Mouse (Mus musculus) hindbrain, embryonic 16.5 days (tissue): ENCODE measurements around the gene Sdsl. TPM values are rescaled to one million over a fixed set of nuclear protein-coding genes. Genes with fewer than 3 reads are reported as not detected.

Experiments
- ATAC-seq: fragments of 200-750 bp; cut with Nextera tagmentation; 2 replicates; pipeline ENCODE4 v1.8.0; 2017; ENCODE audit warnings: moderate TSS enrichment, moderate library complexity
- H3K27ac ChIP-seq: fragments of 300-500 bp; sonication (generic); 2 replicates; pipeline ENCODE4 v1.5.1; 2014; ENCODE audit warnings: low read depth, mild to moderate bottlenecking, control low read depth, low read length, moderate library complexity
- H3K27me3 ChIP-seq: fragments of 300-500 bp; sonication (generic); replicated peaks from 2 replicates; pipeline ENCODE4 v1.6.1; 2014; ENCODE audit warnings: low read length; ENCODE audit not compliant: control insufficient read depth, insufficient read depth
- H3K36me3 ChIP-seq: fragments of 300-500 bp; sonication (generic); 2 replicates; pipeline ENCODE4 v1.6.1; 2014; ENCODE audit warnings: mild to moderate bottlenecking, low read length, moderate library complexity, mixed read lengths; ENCODE audit not compliant: control insufficient read depth, insufficient read depth
- H3K4me1 ChIP-seq: fragments of 300-500 bp; sonication (generic); 2 replicates; pipeline ENCODE4 v1.6.1; 2014; ENCODE audit warnings: low read depth, low read length; ENCODE audit not compliant: control insufficient read depth, insufficient read depth
- H3K4me2 ChIP-seq: fragments of 300-500 bp; sonication (generic); 2 replicates; pipeline ENCODE4 v1.6.1; 2014; ENCODE audit warnings: mild to moderate bottlenecking, low read length, control low read depth, moderate library complexity
- H3K4me3 ChIP-seq: fragments of 300-500 bp; sonication (generic); 2 replicates; pipeline ENCODE4 v1.5.1; 2014; ENCODE audit warnings: mild to moderate bottlenecking, low read length, control low read depth, moderate library complexity
- H3K9ac ChIP-seq: fragments of 300-500 bp; sonication (generic); 2 replicates; pipeline ENCODE4 v1.6.1; 2014; ENCODE audit warnings: low read depth, mild to moderate bottlenecking, control low read depth, low read length, moderate library complexity
- H3K9me3 ChIP-seq: fragments of 300-500 bp; sonication (generic); 2 replicates; pipeline ENCODE4 v1.6.1; 2014; ENCODE audit warnings: mild to moderate bottlenecking, low read length, moderate library complexity; ENCODE audit not compliant: control insufficient read depth
- WGBS: fragments of 180-500 bp; shearing (Covaris S2); extraction: QIAGEN DNeasy Blood & Tissue Kit; methylation state at CpG from one replicate; pipeline ENCODE4 v1.1.7; 2014; 5-methylcytosine and 5-hydroxymethylcytosine counted together
- polyA plus RNA-seq: library from polyadenylated mRNA; unstranded; fragments of >200 nt; fragmentation: Nextera tagmentation; extraction: Ambion mirVana; gene quantifications from 2 replicates; pipeline ENCODE4 v1.2.1, GENCODE M21; 2015

The Sdsl gene
- polyA plus RNA-seq, 1 experiment from 2014 or later: 9.4 TPM

DNA sequence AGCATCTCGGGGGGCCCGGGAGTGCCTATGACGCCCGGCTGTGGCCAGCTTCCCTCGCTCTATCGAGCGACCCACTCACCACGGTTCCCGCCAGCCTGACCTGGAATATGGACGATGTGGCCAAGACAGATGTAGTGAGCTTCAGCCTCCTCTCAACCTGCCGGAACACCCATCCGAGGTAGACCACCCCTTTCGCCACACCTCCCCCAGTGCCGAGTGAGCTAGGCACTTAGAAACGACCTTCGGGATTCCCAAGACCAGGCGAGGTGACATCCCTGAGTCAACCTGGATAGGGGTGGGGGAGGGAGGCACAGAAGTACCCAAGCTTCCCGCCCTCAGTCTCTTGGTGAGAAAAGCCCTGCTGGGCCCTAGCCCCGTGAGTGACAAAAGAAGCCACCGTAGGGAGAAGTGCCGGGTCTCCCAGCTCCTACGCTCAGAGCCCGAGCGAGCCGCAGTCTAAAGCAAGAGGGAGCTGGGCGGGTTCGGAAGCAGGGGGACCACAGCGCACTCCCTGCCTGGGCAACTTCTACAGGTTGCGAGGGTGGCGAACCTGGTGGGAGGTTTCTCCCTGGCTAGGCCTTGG is 41.5 kb downstream of the Sdsl start:
- H3K4me3 ChIP-seq: peak overlapping the region; percentile 49
- H3K36me3 ChIP-seq: no peaks in the 10 kb centered on the region
- peak overlapping the region; percentile 46 for H3K4me2 ChIP-seq
- H3K9me3 ChIP-seq: no peaks in the 10 kb centered on the region
- peak; percentile 37 for ATAC-seq
- H3K9ac ChIP-seq: peak overlapping the region; percentile 68
- peaks cover under 1% of the 10 kb centered on the region; the same call in 1 of the 2 replicates for H3K4me1 ChIP-seq
- under 1% methylated on average over 30 of the region's 30 CpGs for WGBS
- H3K27me3 ChIP-seq: peaks cover 27% of the 10 kb centered on the region
- H3K27ac ChIP-seq: peak overlapping the region; percentile 86

DNA sequence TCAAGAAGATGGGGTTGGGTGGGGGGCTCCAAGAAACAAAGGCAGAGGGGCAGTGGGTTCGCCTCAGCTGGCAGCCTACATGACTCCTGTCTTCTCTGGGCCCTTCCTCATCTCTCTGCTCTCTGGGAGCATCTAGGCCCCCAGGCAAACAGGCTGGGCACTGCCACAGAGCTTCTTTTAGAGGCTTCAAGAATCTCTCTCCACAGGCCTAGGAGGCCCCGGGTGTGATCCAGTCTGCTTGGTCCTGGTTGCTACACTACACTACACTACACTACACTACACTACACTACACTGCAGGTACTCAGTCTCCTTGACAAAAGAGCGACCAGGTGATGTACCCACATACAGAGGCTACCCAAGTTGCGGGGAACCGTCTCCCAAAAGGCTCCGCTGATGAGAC is 42.9 kb downstream of the Sdsl start:
- Histone ChIP-seq H3K27me3 (peaks cover 27% of the 10 kb centered on the region), H3K36me3 (no peaks in the 10 kb centered on the region), H3K4me3 (peak overlapping the region; percentile 31), H3K27ac (peak overlapping the region; percentile 63), H3K4me2 (peak overlapping the region; percentile 61), H3K9me3 (no peaks in the 10 kb centered on the region), H3K4me1 (no peaks in the 10 kb centered on the region), H3K9ac (peak overlapping the region; percentile 62)
- no peak for ATAC-seq
- WGBS: 1% methylated on average over 6 of the region's 6 CpGs

- WGBS: 6% methylated on average over 5 of the region's 6 CpGs
- Histone ChIP-seq H3K27ac (peak overlapping the region; percentile 85), H3K4me3 (peak overlapping the region; percentile 29), H3K4me1 (no peaks in the 10 kb centered on the region), H3K9me3 (no peaks in the 10 kb centered on the region), H3K27me3 (peaks cover 23% of the 10 kb centered on the region), H3K4me2 (peak overlapping the region; percentile 61), H3K36me3 (no peaks in the 10 kb centered on the region), H3K9ac (peak overlapping the region; percentile 50)
- no peak for ATAC-seq
Measured at GRCm38 (mm10) chr5:120428990-120429389, 43.6 kb downstream of the Sdsl start.

- H3K9me3 ChIP-seq: no peaks in the 10 kb centered on the region
- no peaks in the 10 kb centered on the region for H3K36me3 ChIP-seq
- peaks cover 20% of the 10 kb centered on the region for H3K27me3 ChIP-seq
- H3K4me1 ChIP-seq: no peaks in the 10 kb centered on the region
- peak overlapping the region; percentile 62 for H3K9ac ChIP-seq
- ATAC-seq: no peak
- H3K4me3 ChIP-seq: peak overlapping the region; percentile 29
- peak overlapping the region; percentile 61 for H3K4me2 ChIP-seq
- 1% methylated on average over 21 of the region's 21 CpGs for WGBS
- H3K27ac ChIP-seq: peak overlapping the region; percentile 85
Measured at GRCm38 (mm10) chr5:120428189-120428838, 44.3 kb downstream of the Sdsl start.

DNA sequence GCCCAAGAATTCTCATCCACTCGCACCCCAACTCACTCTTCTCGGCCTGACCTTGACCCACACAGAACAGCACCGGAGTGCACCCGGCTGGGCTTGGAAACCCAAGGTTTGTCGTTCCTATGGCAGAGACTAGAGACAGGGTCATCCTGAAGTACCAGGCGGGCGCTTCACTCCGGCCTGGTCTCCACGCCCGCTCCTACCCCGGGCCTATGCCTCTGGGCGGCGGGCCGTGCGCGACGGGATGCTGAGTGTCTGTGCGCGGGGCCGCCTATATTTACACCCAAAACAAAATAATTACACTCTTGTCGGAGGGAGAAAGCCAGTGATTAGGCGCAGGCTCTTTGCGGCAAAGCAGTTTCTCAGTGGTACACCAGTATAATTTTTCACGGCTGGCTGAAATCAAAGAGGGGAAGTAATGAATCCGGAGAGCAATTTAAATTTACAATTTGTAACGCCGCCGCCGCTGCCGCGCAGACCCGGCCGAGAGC is 45.1 kb downstream of the Sdsl start:
- Histone ChIP-seq H3K9me3 (no peaks in the 10 kb centered on the region), H3K27ac (peak overlapping the region; percentile 85), H3K27me3 (peaks cover 20% of the 10 kb centered on the region), H3K4me1 (no peaks in the 10 kb centered on the region), H3K9ac (peak overlapping the region; percentile 62), H3K36me3 (no peaks in the 10 kb centered on the region), H3K4me2 (peak overlapping the region; percentile 61), H3K4me3 (peak overlapping the region; percentile 29)
- ATAC-seq: no peak
- WGBS: under 1% methylated on average over 33 of the region's 33 CpGs

DNA sequence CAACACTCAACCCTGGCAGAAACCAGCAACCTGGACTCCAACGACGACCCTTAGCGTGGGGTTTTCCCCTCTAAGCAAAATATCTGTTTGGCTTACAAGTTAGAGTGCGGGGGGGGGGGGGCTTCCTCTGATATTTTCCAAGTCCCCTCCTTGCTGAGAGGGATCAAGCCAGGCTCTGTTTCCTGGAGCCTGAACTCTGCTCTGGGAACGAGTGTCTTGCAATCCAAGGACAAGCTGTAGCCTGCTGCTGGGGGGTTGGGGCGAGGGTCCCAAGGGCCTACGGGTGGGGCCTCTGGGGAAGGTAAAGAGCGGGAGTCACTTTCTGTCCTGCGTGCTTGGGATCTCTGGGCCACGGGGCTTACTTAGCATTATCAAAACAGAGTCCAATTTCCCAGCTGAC is 46.0 kb downstream of the Sdsl start:
- no peaks in the 10 kb centered on the region for H3K36me3 ChIP-seq
- H3K4me1 ChIP-seq: no peaks in the 10 kb centered on the region
- peak overlapping the region; percentile 62 for H3K9ac ChIP-seq
- H3K9me3 ChIP-seq: no peaks in the 10 kb centered on the region
- H3K27me3 ChIP-seq: peaks cover 20% of the 10 kb centered on the region
- peak overlapping the region; percentile 61 for H3K4me2 ChIP-seq
- ATAC-seq: no peak; the same call in 1 of the 2 replicates
- H3K4me3 ChIP-seq: peak overlapping the region; percentile 29
- peak overlapping the region; percentile 85 for H3K27ac ChIP-seq
- under 1% methylated on average over 10 of the region's 10 CpGs for WGBS

DNA sequence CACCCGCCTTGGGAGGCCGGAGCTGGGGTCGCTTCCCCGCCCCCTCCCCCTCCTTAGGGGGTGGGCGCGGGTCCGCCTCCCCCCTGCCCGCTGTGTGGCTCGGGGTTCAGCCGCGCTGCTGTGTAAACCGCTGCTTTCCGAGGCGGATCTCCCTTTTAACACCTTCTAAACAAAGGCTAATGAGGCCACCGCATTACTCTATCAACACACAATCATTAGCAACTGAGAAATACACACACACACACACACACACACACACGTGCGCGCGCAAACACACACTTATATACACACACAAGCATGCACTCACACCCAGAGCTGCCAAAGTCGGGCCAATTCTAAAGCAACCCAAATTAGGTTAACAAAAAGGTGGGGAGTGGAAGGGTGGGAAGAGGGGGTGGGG is 46.9 kb downstream of the Sdsl start:
- Histone ChIP-seq H3K9me3 (no peaks in the 10 kb centered on the region), H3K27me3 (peaks cover 19% of the 10 kb centered on the region), H3K4me3 (peak overlapping the region; percentile 39), H3K4me1 (no peaks in the 10 kb centered on the region), H3K4me2 (peak overlapping the region; percentile 61), H3K9ac (peak overlapping the region; percentile 64), H3K36me3 (no peaks in the 10 kb centered on the region), H3K27ac (peak overlapping the region; percentile 91)
- 0% methylated on average over 20 of the region's 20 CpGs for WGBS
- ATAC-seq: no peak

DNA sequence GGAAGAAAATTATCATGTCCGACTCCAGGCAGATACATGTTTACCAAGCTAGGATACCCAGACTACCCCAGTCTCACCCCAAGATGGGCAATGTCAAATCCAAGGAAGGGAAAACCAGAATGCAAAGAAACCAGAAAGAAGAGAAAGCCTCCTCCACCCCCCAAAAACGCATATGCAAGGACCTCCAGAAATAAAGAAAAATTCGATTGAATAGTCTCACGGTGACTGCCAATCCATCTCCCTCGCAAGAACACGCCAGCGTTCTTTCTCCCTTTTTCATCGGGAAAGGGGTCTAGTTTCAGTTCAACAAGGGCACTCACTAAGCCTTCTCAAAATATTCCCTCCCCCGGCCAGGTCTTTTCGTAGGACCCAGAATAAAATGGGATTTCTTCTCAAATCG is 48.0 kb downstream of the Sdsl start:
- Histone ChIP-seq H3K9ac (peak overlapping the region; percentile 49), H3K4me1 (no peaks in the 10 kb centered on the region), H3K27me3 (peaks cover 14% of the 10 kb centered on the region), H3K4me2 (peak overlapping the region; percentile 61), H3K27ac (peak overlapping the region; percentile 79), H3K36me3 (no peaks in the 10 kb centered on the region), H3K9me3 (no peaks in the 10 kb centered on the region), H3K4me3 (peak overlapping the region; percentile 39)
- WGBS: under 1% methylated on average over 11 of the region's 11 CpGs
- ATAC-seq: no peak

DNA sequence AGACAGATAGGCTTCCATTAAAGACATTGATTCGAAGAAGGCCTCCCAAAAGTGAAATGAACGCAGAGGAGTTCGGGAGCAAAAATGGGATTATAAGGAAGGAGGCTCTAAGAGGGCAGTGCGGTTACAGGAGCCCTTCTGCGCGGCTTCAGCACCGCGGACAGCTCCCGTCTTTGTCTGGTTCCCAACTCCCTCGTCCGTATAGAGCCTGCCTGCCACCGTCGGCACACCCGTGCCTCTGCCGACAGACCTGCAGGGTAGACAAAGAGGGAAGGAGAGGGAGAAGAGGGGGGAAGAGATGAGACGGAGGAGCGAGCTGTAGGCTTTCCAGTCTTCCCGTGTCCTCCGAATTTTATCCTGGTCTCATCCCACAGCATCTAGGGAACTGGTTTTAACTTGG is 48.6 kb downstream of the Sdsl start:
- H3K27me3 ChIP-seq: peaks cover 14% of the 10 kb centered on the region
- H3K27ac ChIP-seq: peak overlapping the region; percentile 79
- no peaks in the 10 kb centered on the region for H3K9me3 ChIP-seq
- ATAC-seq: no peak
- H3K36me3 ChIP-seq: no peaks in the 10 kb centered on the region
- peak overlapping the region; percentile 39 for H3K4me3 ChIP-seq
- H3K9ac ChIP-seq: peak overlapping the region; percentile 33; the same call in 1 of the 2 replicates
- under 1% methylated on average over 19 of the region's 19 CpGs for WGBS
- H3K4me2 ChIP-seq: peak overlapping the region; percentile 61
- H3K4me1 ChIP-seq: no peaks in the 10 kb centered on the region
